Mouse (Mus musculus) liver, embryonic 11.5 days (tissue): Measurements from ENCODE around the gene Gm49388. TPM values are rescaled to one million over a fixed set of nuclear protein-coding genes. Genes with fewer than 3 reads are reported as not detected.
"Not testable (repeated sequence)": the region's sequence is repeated elsewhere in the genome, so short reads cannot be mapped to it uniquely, and the experiment has no call there.

ENCODE experiments used
- ATAC-seq: fragments of 200-750 bp; cut with Nextera tagmentation; replicated peaks from 2 replicates; pipeline ENCODE4 v1.8.0; 2017; ENCODE audit warnings: moderate number of reproducible peaks, mild to moderate bottlenecking, moderate TSS enrichment, moderate library complexity; ENCODE audit not compliant: low FRiP score
- DNase-seq: peaks from one replicate; pipeline ENCODE4 v3.0.0-alpha.2; 2017; ENCODE audit warnings: low spot score
- H3K27ac ChIP-seq: fragments of 300-500 bp; sonication (generic); 2 replicates; pipeline ENCODE4 v1.5.1; 2014; ENCODE audit warnings: mild to moderate bottlenecking, low read depth, low read length, control low read depth
- H3K27me3 ChIP-seq: fragments of 300-500 bp; sonication (generic); replicated peaks from 2 replicates; pipeline ENCODE4 v1.6.1; 2014; ENCODE audit warnings: low read length, mixed read lengths; ENCODE audit not compliant: control insufficient read depth, insufficient read depth
- H3K36me3 ChIP-seq: fragments of 300-500 bp; sonication (generic); 2 replicates; pipeline ENCODE4 v1.6.1; 2014; ENCODE audit warnings: mild to moderate bottlenecking, low read length, moderate library complexity, mixed read lengths; ENCODE audit not compliant: control insufficient read depth, insufficient read depth
- H3K4me1 ChIP-seq: fragments of 300-500 bp; sonication (generic); replicated peaks from 2 replicates; pipeline ENCODE4 v1.6.1; 2014; ENCODE audit warnings: low read length, mixed read lengths; ENCODE audit not compliant: control insufficient read depth, insufficient read depth
- H3K4me2 ChIP-seq: fragments of 300-500 bp; sonication (generic); 2 replicates; pipeline ENCODE4 v1.6.1; 2014; ENCODE audit warnings: mild to moderate bottlenecking, control low read depth, moderate library complexity
- H3K4me3 ChIP-seq: fragments of 300-500 bp; sonication (generic); 2 replicates; pipeline ENCODE4 v1.5.1; 2014; ENCODE audit warnings: low read depth, low read length, control low read depth
- H3K9ac ChIP-seq: fragments of 300-500 bp; sonication (generic); 2 replicates; pipeline ENCODE4 v1.6.1; 2014; ENCODE audit warnings: low read depth, low read length, control low read depth
- H3K9me3 ChIP-seq: fragments of 300-500 bp; sonication (generic); 2 replicates; pipeline ENCODE4 v1.6.1; 2016; ENCODE audit warnings: low read length, inconsistent platforms, mixed read lengths; ENCODE audit not compliant: control insufficient read depth
- WGBS: fragments of 180-500 bp; shearing (Covaris S2); extraction: QIAGEN DNeasy Blood & Tissue Kit; methylation state at CpG from one replicate; pipeline ENCODE4 v1.1.7; 2014; 5-methylcytosine and 5-hydroxymethylcytosine counted together
- polyA plus RNA-seq: library from polyadenylated mRNA; unstranded; fragments of >200 nt; fragmentation: Nextera tagmentation; extraction: Ambion mirVana; gene quantifications from 2 replicates; pipeline ENCODE4 v1.2.1, GENCODE M21; 2014

Gm49388 gene
- polyA plus RNA-seq, 1 experiment from 2014 or later = not detected

- H3K36me3 ChIP-seq = no peaks in the 10 kb centered on the region
These were observed 50.1 kb downstream of the Gm49388 start for GRCm38 (mm10) chr7:127835550-127835949.

GRCm38 (mm10) chr7:127837473-127837872 lies 52.1 kb downstream of the Gm49388 start:
- Histone ChIP-seq H3K4me3 (no peak overlapping the region), H3K9me3 (no peaks in the 10 kb centered on the region), H3K4me2 (no peak overlapping the region), H3K27ac (no peak overlapping the region), H3K4me1 (peaks cover 7% of the 10 kb centered on the region), H3K27me3 (no peaks in the 10 kb centered on the region), H3K36me3 (no peaks in the 10 kb centered on the region), H3K9ac (no peak overlapping the region)
- ATAC-seq (no peak), DNase-seq (no peak)
- 93% methylated on average over 5 of the region's 5 CpGs for WGBS

More at GRCm38 (mm10) chr7:127835550-127835949, 50.1 kb downstream of the Gm49388 start:
- H3K9me3 ChIP-seq = no peaks in the 10 kb centered on the region
- H3K4me1 ChIP-seq = no peaks in the 10 kb centered on the region
- H3K9ac ChIP-seq = no peak overlapping the region
- H3K27me3 ChIP-seq = no peaks in the 10 kb centered on the region
- DNase-seq = no peak
- 85% methylated on average over 2 of the region's 2 CpGs for WGBS
- no peak overlapping the region for H3K4me2 ChIP-seq
- H3K4me3 ChIP-seq = no peak overlapping the region
- no peak for ATAC-seq
- H3K27ac ChIP-seq = no peak overlapping the region

- not testable (repeated sequence) for H3K27me3 ChIP-seq, H3K4me3 ChIP-seq, H3K36me3 ChIP-seq, H3K27ac ChIP-seq, H3K4me2 ChIP-seq, H3K9ac ChIP-seq, H3K4me1 ChIP-seq, DNase-seq, ATAC-seq, H3K9me3 ChIP-seq
- WGBS = 83% methylated on average over 4 of the region's 4 CpGs
These were observed 52.5 kb downstream of the Gm49388 start for GRCm38 (mm10) chr7:127837878-127838277.

DNA sequence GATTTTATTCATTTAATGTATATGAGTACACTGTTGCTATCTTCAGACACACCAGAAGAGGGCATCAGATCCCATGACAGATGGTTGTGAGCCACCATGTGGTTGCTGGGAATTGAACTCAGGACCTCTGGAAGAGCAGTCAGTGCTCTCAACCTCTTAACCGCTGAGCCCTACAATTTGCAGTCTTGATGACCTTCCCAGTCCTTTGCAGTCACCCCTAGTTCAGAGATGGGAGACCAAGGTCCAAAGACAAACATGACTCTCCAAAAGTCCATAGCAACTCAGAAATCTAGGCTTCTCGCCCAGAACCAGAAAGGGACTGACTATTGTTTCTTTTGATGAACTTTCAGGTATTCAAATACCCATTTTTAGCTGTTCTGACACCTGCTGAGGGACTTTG lies 54.6 kb downstream of the Gm49388 start:
- not testable (repeated sequence) for H3K27ac ChIP-seq, H3K9me3 ChIP-seq, H3K27me3 ChIP-seq, H3K9ac ChIP-seq, ATAC-seq, DNase-seq, H3K4me2 ChIP-seq, H3K4me3 ChIP-seq, H3K4me1 ChIP-seq
- peaks cover 14% of the 10 kb centered on the region for H3K36me3 ChIP-seq
- WGBS = 81% methylated on average over 2 of the region's 2 CpGs

- 8% methylated on average over 15 of the region's 15 CpGs for WGBS
These were observed 55.5 kb downstream of the Gm49388 start for GRCm38 (mm10) chr7:127840886-127841285.

DNA sequence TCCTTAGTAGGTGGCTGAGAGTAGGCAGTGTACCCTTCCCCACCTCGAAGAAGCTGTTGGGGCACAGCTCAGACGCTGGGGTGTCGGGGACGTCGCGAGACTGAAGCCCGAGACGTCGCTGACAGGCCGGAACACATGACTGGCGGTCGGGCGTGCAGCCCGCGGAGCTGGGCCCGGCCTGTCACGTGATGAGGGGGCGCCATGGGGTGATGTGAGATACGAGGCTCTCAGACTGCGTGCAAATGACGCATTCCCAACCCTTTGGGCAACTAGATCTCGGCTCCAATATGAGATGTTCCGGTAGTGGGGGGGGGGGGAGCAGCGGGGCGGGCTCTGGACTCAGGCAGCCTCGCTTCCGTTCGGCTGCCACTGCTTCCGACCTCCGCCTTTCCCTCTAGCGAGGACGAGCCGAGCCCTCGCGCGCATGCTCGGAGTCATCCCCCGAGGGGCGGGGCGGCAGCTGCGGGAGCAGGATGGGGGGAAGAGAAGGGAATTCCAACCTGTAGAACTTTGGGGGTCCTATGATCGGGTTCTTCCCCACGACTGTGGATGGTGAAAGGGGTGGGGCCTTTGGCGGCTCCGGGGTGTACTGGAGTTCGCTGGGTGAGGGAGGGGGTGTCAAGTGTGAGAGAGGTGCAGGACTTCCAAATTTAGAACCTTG lies 56.1 kb downstream of the Gm49388 start:
- H3K27me3 ChIP-seq = no peaks in the 10 kb centered on the region
- H3K9ac ChIP-seq = peak overlapping the region; percentile 71
- DNase-seq = peak; percentile 93
- ATAC-seq = peak; percentile 86
- peaks cover 18% of the 10 kb centered on the region for H3K36me3 ChIP-seq
- H3K27ac ChIP-seq = peak overlapping the region; percentile 83
- peak overlapping the region; percentile 87 for H3K4me2 ChIP-seq
- peak overlapping the region; percentile 72 for H3K4me3 ChIP-seq
- peaks cover 10% of the 10 kb centered on the region for H3K4me1 ChIP-seq
- H3K9me3 ChIP-seq = no peaks in the 10 kb centered on the region
- under 1% methylated on average over 45 of the region's 46 CpGs for WGBS

More at GRCm38 (mm10) chr7:127840886-127841285, 55.5 kb downstream of the Gm49388 start:
- Histone ChIP-seq H3K9ac (peak overlapping the region; percentile 71), H3K36me3 (peaks cover 14% of the 10 kb centered on the region), H3K27me3 (no peaks in the 10 kb centered on the region), H3K4me1 (peaks cover 10% of the 10 kb centered on the region), H3K4me2 (peak overlapping the region; percentile 87), H3K4me3 (peak overlapping the region; percentile 72), H3K9me3 (no peaks in the 10 kb centered on the region), H3K27ac (peak overlapping the region; percentile 83)
- DNase-seq (no peak), ATAC-seq (peak; percentile 35; the same call in 1 of the 2 replicates)

DNA sequence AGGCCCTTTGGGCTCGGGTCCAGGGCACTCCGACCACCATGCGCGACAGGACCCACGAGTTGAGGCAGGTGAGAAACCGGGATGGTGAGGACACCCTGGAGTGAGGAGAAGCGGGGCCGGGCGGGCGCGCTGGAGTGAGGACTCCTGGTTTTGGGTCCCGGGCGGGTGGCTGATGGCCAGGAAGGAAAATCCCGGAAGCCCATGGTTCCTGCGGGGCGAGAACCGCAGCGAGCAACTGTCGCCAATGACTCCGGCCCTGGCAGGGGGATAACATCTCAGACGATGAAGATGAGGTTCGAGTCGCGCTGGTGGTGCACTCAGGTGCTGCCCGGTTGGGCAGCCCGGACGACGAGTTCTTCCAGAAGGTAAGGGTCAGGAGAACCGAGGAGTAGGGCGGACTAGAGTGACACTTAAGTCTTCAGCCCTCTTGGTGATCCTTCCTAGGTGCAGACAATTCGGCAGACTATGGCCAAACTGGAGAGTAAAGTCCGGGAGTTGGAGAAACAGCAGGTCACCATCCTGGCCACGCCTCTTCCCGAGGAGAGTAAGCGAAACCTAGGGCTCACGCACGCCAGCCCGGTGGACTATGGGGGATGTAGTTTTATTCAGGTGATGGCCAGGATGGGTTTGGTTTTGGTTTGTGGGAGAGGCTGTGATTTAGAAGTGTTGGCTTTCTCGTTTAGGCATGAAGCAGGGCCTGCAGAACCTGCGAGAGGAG lies 56.8 kb downstream of the Gm49388 start:
- Histone ChIP-seq H3K9ac (peak overlapping the region; percentile 71), H3K27ac (peak overlapping the region; percentile 83), H3K4me2 (peak overlapping the region; percentile 87), H3K4me1 (peaks cover 10% of the 10 kb centered on the region), H3K4me3 (peak overlapping the region; percentile 72), H3K27me3 (no peaks in the 10 kb centered on the region), H3K36me3 (peaks cover 22% of the 10 kb centered on the region), H3K9me3 (no peaks in the 10 kb centered on the region)
- DNase-seq = peak; percentile 74
- under 1% methylated on average over 40 of the region's 40 CpGs for WGBS
- peak; percentile 66 for ATAC-seq

DNA sequence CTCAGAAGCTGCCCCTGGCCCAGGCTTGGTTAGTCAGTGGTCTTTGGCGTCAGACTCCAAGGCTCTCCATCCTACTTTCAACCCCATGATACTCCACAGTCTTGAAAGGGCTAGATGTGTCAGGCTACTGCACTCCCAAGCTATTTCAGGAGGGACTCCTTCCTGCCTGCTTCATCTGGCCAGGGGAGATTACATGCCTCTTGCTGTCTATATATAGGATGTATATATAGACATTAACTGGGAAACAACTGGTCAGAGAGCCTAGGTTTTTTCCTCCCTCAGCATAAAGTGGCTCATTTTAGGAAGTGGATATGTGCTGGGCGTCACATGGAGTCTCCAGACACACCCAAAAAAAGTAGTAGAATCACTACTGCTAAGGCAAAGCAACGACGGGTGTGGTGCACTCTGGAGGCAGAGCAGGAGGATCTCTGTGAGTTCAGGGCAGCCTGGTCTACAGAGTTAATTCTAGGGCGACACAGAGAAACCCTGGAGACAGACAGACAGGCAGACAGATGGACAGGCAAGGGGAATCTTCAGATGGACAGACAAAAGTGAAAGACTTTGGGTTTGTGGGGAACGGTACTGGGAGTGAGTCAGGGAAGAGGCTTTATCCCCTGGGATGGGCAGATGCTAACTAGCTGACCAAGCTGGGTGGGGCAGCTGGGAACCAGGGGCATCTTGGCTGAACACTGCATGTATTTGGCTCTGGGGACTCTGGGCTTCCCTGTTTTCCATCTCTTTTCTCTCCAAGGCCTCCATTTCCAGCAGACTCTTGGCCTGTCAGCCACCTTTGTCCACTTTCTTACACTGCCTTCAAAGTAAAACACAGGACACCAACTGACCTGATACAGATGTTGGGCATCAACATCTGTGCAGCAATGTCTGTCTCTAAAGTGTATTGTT lies 64.8 kb downstream of the Gm49388 start:
- Histone ChIP-seq H3K27ac (peak overlapping the region; percentile 26; the same call in 1 of the 2 replicates), H3K4me3 (no peak overlapping the region), H3K9ac (peak overlapping the region; percentile 1; the same call in 1 of the 2 replicates), H3K27me3 (no peaks in the 10 kb centered on the region), H3K9me3 (no peaks in the 10 kb centered on the region), H3K4me1 (peaks cover 6% of the 10 kb centered on the region; the same call in 1 of the 2 replicates), H3K4me2 (no peak overlapping the region), H3K36me3 (peaks cover 8% of the 10 kb centered on the region; the same call in 1 of the 2 replicates)
- 54% methylated on average over 6 of the region's 6 CpGs for WGBS
- DNase-seq = no peak
- peak; percentile 50; the same call in 1 of the 2 replicates for ATAC-seq
